7 mouse cellular contexts compared by ENCODE assay signal in the genomic region with DNA sequence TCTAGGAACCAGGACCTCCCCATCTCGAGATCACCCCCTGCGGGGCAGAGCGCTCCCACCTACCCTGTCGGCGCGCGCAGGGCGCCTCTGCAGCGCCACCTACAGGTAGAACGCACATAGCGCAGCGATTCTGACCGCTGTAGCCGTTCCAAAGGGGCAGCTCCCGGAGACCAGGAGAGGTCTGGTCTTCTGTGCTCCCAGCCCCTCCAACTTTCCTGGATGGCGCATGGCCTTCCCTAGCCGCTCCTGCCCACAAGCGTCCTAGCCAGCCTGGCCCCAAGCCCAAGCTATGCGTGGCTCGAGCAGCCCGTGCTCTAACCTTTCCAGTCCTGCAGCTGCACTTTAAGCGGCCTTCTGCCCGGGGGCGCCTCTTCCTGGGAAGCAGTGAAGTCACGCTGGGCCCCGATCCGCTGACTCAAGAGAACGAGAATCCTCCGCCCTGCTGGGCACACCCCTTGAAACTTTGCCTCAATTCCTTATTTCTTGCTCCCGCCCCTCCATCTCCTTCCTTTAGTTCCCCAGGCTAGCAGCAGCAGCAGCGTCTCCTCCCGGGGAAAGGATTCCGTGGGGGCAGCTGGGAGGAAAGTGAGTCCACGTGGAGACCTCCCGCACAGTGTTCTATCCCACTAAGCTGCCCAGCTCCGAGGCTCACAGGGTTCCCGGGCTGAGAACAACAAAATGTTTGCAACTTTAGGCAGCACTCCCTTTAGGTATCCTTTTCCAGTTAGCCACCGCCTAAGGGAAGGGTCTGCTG. TPM values are rescaled to one million over a fixed set of nuclear protein-coding genes. Genes with fewer than 3 reads are reported as not detected.
A peak's percentile ranks its signal among the peaks of the same experiment; 100 is the strongest.
DNase-seq lines count a peak whose midpoint lies in the region.

Elf4 (minus strand) TSS at position 379 of the 754 bp plus-strand sequence.

- intact Hi-C loops in gastrocnemius, postnatal 14 days (cut with DNase I; ENCODE audit: low total_unique reads): loop anchor here (5.0 kb wide), 1 partner anchor 36 kb away; no protein-coding TSS in a partner anchor
- intact Hi-C loops in left cerebral cortex, postnatal 25 days (cut with DNase I): loop anchor here (5.0 kb wide), 2 partner anchors 41 to 481 kb away; no protein-coding TSS in a partner anchor

- peaks cover 8% of the 10 kb centered on the region; the same call in 1 of the 2 replicates for H3K9me3 ChIP-seq in midbrain, embryonic 10.5 days (replicated peaks)

- WGBS in midbrain, embryonic 10.5 days: 21% methylated on average over 38 of the region's 38 CpGs

- DNase-seq in WW6 (ENCODE audit: low read depth, low spot score): peak; percentile 36
- peak; percentile 65 to 75 for DNase-seq in cerebellum, postnatal 25 days
- DNase-seq in gastrocnemius, postnatal 14 days: peak; percentile 72
- DNase-seq in induced T-regulatory cell, adult 2 months (ENCODE audit: low read depth): peak; percentile 81
- DNase-seq in left cerebral cortex, postnatal 25 days (ENCODE audit: low spot score in 2 of 2): peak; percentile 30 to 32
- DNase-seq in midbrain, embryonic 10.5 days (ENCODE audit: low spot score): peak; percentile 85
- peak; percentile 62 for DNase-seq in right cerebral cortex, postnatal 4 days

- H3K27ac ChIP-seq in midbrain, embryonic 10.5 days (replicated peaks): peak within 1 kb of the TSS; percentile 71

- no peaks in the 10 kb centered on the region for H3K36me3 ChIP-seq in midbrain, embryonic 10.5 days

- H3K27me3 ChIP-seq in midbrain, embryonic 10.5 days (ENCODE audit: low read depth, poor library complexity, severe bottlenecking): peaks cover 6% of the 10 kb centered on the region; the same call in 1 of the 2 replicates

- peaks cover 4% of the 10 kb centered on the region for H3K4me1 ChIP-seq in midbrain, embryonic 10.5 days

- H3K4me3 ChIP-seq in midbrain, embryonic 10.5 days: peak within 1 kb of the TSS; percentile 51

RNA-seq across cellular contexts. Expression of gene Elf4, which starts in this region (rescaled TPM):
- 1 to 10 TPM; 3.9 to 4.7 TPM for total RNA-seq in gastrocnemius, postnatal 14 days (2021)
- total RNA-seq in left cerebral cortex, postnatal 25 days (2021): under 1 TPM; 0.69 to 0.71 TPM
- 1.8 and 2.0 TPM in 2 replicates for polyA plus RNA-seq in midbrain, embryonic 10.5 days (2016; fragmentation: Nextera tagmentation; extraction: Ambion mirVana)

Comparison
In these comparisons a context has a peak if more than half of its experiments do, and no peak if none do; other contexts are left out.
1. Peak in every context shown above with its lines: DNase-seq, H3K4me3 ChIP-seq and H3K27ac ChIP-seq.
2. Peak in DNase-seq in left cerebral cortex, postnatal 25 days; RNA of the gene not detected or under 1 TPM.
3. DNase-seq: peak in every context shown above with its lines; median percentile 85 in midbrain, embryonic 10.5 days; 81 in induced T-regulatory cell, adult 2 months; 72 in gastrocnemius, postnatal 14 days; 70 in cerebellum, postnatal 25 days; 62 in right cerebral cortex, postnatal 4 days; 36 in WW6; 31 in left cerebral cortex, postnatal 25 days.